Mouse (Mus musculus): ENCODE measurements around the gene Vps29. TPM values are rescaled to one million over a fixed set of nuclear protein-coding genes. Genes with fewer than 3 reads are reported as not detected.

Gene Vps29
- total RNA-seq, 2 experiments from 2014 or later = 163 to 183 TPM

- no peak for DNase-seq (ENCODE audit: low spot score in 2 of 2)
Measured at GRCm38 (mm10) chr5:122334682-122335081, 19.5 kb upstream of the Vps29 start.

GRCm38 (mm10) chr5:122336554-122337294 lies 17.4 kb upstream of the Vps29 start:
- DNase-seq (ENCODE audit: low spot score in 2 of 2) = no peak

- DNase-seq (ENCODE audit: low spot score in 2 of 2) = no peak
Measured at GRCm38 (mm10) chr5:122342874-122343273, 11.3 kb upstream of the Vps29 start.

DNA sequence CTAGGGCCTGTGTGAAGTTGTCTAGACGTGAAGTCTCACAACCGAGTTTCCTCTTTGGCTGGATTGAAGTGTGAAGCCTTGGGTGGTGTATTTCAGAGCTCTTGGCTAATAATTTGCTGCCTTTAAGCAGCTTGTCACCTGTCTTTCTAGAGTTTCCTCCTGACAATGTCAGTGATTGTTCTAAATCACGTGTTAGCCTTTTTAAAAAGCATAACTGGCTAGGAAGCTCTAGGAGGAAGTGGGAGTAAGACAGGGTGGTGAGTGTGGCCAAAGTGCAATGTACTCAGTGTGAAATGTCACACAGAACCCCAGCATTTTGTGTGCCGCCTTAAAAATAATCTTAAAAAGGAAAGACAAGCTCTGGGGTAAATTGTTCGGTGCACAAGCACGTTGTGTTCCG lies 10.4 kb upstream of the Vps29 start:
- no peak for DNase-seq (ENCODE audit: low spot score in 2 of 2)

DNA sequence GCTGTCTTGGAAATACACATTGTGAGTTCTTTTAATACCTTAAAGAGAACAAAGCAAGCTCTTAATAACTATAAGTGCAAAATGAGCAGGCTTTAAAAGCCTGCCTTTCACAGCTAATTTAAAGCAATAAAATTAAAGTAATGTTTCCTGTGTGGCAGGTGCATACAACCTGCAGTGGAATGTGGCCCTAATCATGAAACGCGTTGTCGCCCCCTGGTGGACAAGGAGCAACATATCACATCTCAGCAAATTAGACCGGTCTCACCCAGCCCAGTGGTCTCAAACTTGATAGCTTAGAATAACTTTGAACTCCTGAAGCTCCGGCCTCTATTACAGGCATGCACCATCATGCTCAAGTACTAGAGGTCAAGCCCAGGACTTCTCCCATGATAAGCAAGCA lies 9.9 kb upstream of the Vps29 start:
- peak in 1 of 2 experiments; percentile 70 for DNase-seq (ENCODE audit: low spot score in 2 of 2)

GRCm38 (mm10) chr5:122345777-122346176 lies 8.4 kb upstream of the Vps29 start:
- DNase-seq (ENCODE audit: low spot score in 2 of 2) = no peak

DNA sequence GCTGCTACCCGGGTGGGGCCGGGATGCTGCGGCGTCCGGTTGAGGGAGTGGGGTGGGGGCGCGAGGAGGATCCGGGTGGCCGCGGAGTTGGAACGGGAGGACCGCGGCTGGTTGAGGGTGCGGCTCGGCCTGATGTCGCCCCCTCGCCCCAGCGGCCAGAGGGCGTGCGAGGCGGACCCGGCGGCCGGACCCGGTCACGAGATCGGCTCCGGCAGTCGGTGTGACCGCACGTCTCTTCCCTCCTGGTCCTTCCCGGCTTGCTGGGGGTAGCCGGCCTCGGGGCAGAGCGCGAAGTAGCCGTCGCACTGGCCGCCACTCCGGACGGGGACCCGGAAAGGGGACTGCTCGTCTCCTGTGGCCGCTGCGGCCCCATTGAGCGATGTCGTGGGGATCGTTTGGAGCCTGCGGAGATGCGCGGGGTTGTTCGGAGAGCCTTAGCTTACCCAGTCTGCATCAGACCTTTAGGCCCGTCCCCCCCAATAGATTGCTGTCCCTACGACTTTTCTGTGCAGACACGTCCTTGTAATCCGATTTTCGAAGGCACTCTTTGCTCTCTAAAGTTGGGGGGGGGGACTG lies 411 bp downstream of the Vps29 start:
- DNase-seq (ENCODE audit: low spot score in 2 of 2) = peak in 1 of 2 experiments; percentile 16

DNA sequence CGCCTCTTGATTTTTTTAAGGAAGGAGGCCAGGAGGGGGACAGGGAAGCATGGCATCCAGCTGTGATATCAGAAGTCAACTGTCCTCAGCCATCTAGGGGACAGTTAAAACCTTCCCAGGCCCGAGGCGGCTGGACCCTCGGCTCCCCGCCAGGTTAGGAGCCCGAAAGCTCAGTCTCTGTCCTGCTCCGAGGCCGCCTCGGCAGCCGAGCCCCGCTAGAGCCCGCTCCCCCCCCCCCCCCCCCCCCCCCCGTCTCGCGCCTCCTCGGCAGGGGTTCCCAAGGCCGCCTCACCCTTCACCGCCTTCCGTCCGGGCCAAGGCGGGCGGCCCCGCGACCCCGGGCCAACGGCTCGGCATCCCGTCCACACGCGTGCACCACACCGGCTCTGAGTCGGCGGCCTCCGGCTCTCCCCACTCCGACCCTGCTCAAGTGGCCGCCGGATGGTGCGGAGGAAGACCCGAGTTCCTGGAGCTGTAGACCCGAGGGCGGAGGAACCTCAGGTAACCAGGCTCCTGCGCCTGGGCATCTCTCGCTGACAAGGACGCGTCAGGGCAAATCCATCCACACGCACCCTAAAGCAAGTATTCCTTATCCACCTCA lies 17.5 kb downstream of the Vps29 start, which contains the start of gene Gpn3:
Gene Gpn3, plus strand, starts transcription at position 286 of the 601 bp plus-strand sequence.
- no peak for DNase-seq (ENCODE audit: low spot score in 2 of 2)

DNA sequence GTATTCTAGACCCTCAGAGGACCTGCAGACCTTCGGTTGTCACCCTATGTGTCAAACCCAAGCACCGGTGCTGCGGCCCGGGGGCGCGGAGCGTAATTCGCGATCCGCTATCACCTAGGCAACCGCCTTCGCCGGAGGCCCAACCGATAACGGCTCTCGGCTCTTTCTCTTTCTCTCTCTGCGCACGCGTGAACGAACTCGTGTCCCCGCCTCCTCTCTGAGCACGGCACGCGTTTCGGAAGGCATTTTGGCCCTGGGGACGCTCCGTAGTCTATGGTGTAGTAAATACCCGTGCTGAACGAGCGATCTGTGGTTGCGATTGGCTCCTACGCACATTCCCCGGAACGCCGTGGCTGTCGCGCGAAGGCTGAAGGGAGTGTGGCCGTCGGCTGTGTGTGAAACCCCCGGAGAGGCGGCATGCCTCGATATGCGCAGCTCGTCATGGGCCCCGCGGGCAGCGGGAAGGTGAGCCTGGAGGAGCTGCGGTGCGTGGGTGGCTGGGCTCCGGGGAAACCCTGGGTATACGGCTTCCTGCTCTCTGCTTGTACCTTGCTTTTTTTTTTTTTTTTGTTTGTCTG lies 18.1 kb downstream of the Vps29 start, which contains the start of gene Fam216a:
Gene Fam216a, minus strand, starts transcription at position 173 of the 578 bp plus-strand sequence.
- DNase-seq (ENCODE audit: low spot score in 2 of 2) = peak; percentile 99 to 100

DNA sequence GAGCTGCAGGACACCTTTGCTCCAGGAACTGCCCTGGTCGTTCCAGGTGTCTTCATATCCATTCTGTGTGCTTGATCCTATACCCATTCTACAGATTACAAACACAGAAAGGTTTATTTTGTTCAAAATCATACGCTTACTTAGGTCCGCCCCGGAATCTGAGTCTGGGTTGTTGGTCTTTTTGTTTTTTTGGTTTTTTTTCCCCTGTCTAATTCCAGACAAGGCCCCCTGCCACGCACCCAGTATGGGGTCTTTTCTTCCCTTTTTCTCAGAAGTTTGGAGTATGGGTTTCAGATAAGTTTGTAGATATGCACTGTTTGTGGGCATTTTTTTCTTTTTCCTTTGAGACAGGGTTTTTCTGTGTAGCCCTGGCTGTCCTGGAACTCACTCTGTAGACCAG lies 18.7 kb downstream of the Vps29 start:
- DNase-seq (ENCODE audit: low spot score in 2 of 2) = no peak

- DNase-seq (ENCODE audit: low spot score in 2 of 2) = no peak
Measured at GRCm38 (mm10) chr5:122377101-122377833, 23.1 kb downstream of the Vps29 start.

GRCm38 (mm10) chr5:122378171-122378570 lies 24.0 kb downstream of the Vps29 start:
- DNase-seq (ENCODE audit: low spot score in 2 of 2) = no peak

DNA sequence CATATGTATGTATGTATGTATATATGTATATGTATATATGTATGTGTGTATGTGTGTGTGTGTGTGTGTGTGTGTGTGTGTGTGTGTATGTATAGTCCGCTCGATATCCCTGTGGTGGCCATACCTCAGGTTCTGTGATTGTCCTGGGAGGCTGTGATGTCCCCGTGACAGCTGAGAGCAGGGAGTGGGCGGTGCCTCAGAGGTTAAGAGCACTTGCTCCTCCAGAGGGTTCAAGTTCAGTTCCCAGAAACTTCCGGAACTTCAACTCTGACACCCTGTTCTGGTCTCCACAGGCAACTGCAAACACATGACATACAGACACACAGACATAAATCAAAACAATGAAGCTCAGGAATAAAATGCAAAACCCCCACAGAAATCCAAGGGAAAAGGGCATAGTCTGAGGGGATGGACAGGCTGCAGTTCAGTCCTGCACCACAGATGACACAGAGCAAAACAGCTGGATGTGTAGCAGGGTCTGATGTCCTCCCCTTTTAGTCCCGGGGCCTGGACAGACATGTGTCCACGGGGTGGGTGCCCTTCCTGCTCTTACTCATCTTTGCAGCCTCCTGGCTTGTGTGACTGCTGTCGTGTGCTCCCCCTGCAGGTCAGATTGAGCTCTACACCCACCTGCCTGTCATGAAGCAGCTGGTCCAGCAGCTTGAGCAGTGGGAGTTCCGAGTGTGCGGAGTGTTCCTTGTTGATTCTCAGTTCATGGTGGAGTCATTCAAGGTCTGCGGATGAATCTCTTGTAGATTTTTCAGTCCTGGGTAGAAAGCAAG lies 25.4 kb downstream of the Vps29 start:
- peak; percentile 83 to 93 for DNase-seq (ENCODE audit: low spot score in 2 of 2)

- no peak for DNase-seq (ENCODE audit: low spot score in 2 of 2)
Measured at GRCm38 (mm10) chr5:122390006-122390405, 35.8 kb downstream of the Vps29 start.

DNA sequence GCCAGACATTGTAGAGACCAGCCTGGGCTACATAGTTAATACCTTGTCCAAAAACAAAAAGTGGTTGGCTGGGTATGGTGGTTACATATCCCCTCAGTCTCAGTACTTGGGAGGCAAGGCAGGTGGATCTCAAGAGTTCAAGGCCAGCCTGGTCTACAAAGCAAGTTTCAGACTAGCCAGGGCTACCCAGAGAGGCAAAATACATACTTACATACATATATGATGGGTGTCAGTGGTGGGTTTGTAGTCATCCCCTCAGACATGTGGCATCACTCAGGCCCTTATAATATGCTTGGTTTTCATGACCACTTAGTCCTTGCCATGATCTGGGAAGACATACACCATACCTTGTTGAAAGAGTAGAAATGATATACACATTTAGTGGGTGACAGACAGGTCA lies 36.5 kb downstream of the Vps29 start:
- DNase-seq (ENCODE audit: low spot score in 2 of 2) = no peak

GRCm38 (mm10) chr5:122391178-122391785 lies 37.1 kb downstream of the Vps29 start:
- DNase-seq (ENCODE audit: low spot score in 2 of 2) = no peak

DNA sequence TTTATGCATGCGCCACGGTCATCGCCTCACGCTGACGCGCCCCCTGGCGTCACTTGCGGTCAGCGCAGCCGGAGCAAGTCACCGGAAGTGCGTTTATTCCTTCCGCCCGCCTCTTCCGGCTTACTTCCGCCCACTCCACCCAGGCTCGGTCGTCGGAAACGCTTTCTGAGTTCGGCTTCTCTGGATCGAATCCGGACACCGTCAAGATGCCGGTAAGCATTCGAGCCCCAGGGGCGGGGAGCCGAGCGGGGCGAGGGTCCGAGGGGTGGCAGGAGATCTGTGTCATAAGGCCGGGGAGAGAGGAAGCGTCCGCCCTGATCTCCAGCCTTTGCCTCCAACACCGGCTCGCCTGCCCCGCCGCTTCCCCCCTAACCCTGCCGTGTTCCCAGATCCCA lies 37.6 kb downstream of the Vps29 start, which contains the start of gene Arpc3:
Gene Arpc3, plus strand, starts transcription at position 93 of the 395 bp plus-strand sequence.
- peak; percentile 89 to 95 for DNase-seq (ENCODE audit: low spot score in 2 of 2)

- peak in 1 of 2 experiments; percentile 39 for DNase-seq (ENCODE audit: low spot score in 2 of 2)
Measured at GRCm38 (mm10) chr5:122392227-122393004, 38.2 kb downstream of the Vps29 start.

- DNase-seq (ENCODE audit: low spot score in 2 of 2) = peak; percentile 50 to 75
Measured at GRCm38 (mm10) chr5:122393887-122394286, 39.7 kb downstream of the Vps29 start.
